In genomic region chr17:24736330-24737051, GRCm38 (mm10) we compare ENCODE assay signal across 8 mouse cellular contexts. TPM values are rescaled to one million over a fixed set of nuclear protein-coding genes. Genes with fewer than 3 reads are reported as not detected.
DNase-seq lines count a peak whose midpoint lies in the region; ATAC-seq and TF ChIP-seq lines count a peak whose summit lies in the region.

Gene Msrb1, plus strand, starts transcription at chr17:24736642.

- peak within 1 kb of the TSS; percentile 64 for H3K9ac ChIP-seq in hindbrain, postnatal 0 days (replicated peaks; ENCODE audit: low read length)

- intact Hi-C loops in gastrocnemius, adult 2 months (cut with DNase I): no loop called here
- intact Hi-C loops in left cerebral cortex, adult 2 months (cut with DNase I): no loop called here

- DNase-seq in ZHBTc4 (ENCODE audit: low read depth, low spot score): peak; percentile 100
- peak; percentile 98 for DNase-seq in gastrocnemius, adult 2 months
- peak; percentile 95 for DNase-seq in hindbrain, postnatal 0 days (ENCODE audit: low spot score)
- peak; percentile 86 to 91 for DNase-seq in left cerebral cortex, adult 2 months (ENCODE audit: extremely low spot score in 1 of 2, low spot score in 2 of 2)
- DNase-seq in right cerebral cortex, adult 2 months (ENCODE audit: low spot score in 2 of 2): peak; percentile 91 to 92
- peak; percentile 98 for DNase-seq in urinary bladder, postnatal 14 days (ENCODE audit: low spot score)

- H3K4me3 ChIP-seq in gastrocnemius, adult 2 months: peak within 1 kb of the TSS; percentile 89
- H3K4me3 ChIP-seq in hindbrain, postnatal 0 days (ENCODE audit: low read length): peak within 1 kb of the TSS; percentile 59
- H3K4me3 ChIP-seq in left cerebral cortex, adult 2 months: peak within 1 kb of the TSS; percentile 66

- H3K4me1 ChIP-seq in hindbrain, postnatal 0 days (ENCODE audit: insufficient read depth, low read length): 0 out of 2 replicates have a peak, but pooled peaks cover 5% of the 10 kb centered on the region

- H3K27ac ChIP-seq in gastrocnemius, adult 2 months: peak within 1 kb of the TSS; percentile 98
- H3K27ac ChIP-seq in hindbrain, postnatal 0 days: peak within 1 kb of the TSS; percentile 45; the same call in 1 of the 2 replicates
- H3K27ac ChIP-seq in left cerebral cortex, adult 2 months: peak within 1 kb of the TSS; percentile 80

- H3K4me2 ChIP-seq in hindbrain, postnatal 0 days (ENCODE audit: low read depth, low read length): peak within 1 kb of the TSS; percentile 95

- 3% methylated on average over 29 of the region's 29 CpGs for WGBS in hindbrain, postnatal 0 days

- H3K9me3 ChIP-seq in hindbrain, postnatal 0 days (ENCODE audit: low read length): no peaks in the 10 kb centered on the region

- peak; percentile 97 for ATAC-seq in common myeloid progenitor, adult 5-6 weeks (replicated peaks; ENCODE audit: low read depth, poor library complexity, severe bottlenecking)
- peak; percentile 96 for ATAC-seq in hindbrain, postnatal 0 days
- peak; percentile 86 for ATAC-seq in megakaryocyte, adult 5-6 weeks (ENCODE audit: poor library complexity, severe bottlenecking)

- no peak for TF ChIP-seq CTCF in gastrocnemius, adult 2 months (IDR thresholded peaks at IDR 0.05)
- no peak for TF ChIP-seq CTCF in hindbrain, postnatal 0 days (IDR thresholded peaks at IDR 0.05; ENCODE audit: low read depth)
- no peak for TF ChIP-seq CTCF in left cerebral cortex, adult 2 months (IDR thresholded peaks at IDR 0.05)

- no peaks in the 10 kb centered on the region for H3K27me3 ChIP-seq in hindbrain, postnatal 0 days (ENCODE audit: insufficient read depth, low read length)

- no peaks in the 10 kb centered on the region for H3K36me3 ChIP-seq in hindbrain, postnatal 0 days (ENCODE audit: insufficient read depth, low read length)

RNA-seq across cellular contexts. Expression of gene Msrb1, which starts in this region (rescaled TPM):
- 41.2 and 41.7 TPM in 2 replicates for total RNA-seq in common myeloid progenitor, adult 5-6 weeks (2017)
- 100 to 1,000 TPM; 165 to 220 TPM for total RNA-seq in gastrocnemius, adult 2 months (2021)
- 17.0 and 19.6 TPM in 2 replicates for total RNA-seq in hindbrain, postnatal 0 days (2014; rRNA removed)
- 22.7 and 25.5 TPM in 2 replicates for polyA plus RNA-seq in hindbrain, postnatal 0 days (2015; fragmentation: Nextera tagmentation; extraction: Ambion mirVana)
- total RNA-seq in left cerebral cortex, adult 2 months (2021): 10 to 100 TPM; 31.8 to 34.7 TPM
- 1,003 and 1,039 TPM in 2 replicates for total RNA-seq in megakaryocyte, adult 5-6 weeks (2015)
- 540 and 544 TPM in 2 replicates for total RNA-seq in megakaryocyte, adult 5-6 weeks (2017)

Comparison
In these comparisons a context has a peak if more than half of its experiments do, and no peak if none do; other contexts are left out.
1. Peak in every context shown above with its lines: DNase-seq, ATAC-seq, H3K4me3 ChIP-seq and H3K27ac ChIP-seq.
2. H3K27ac ChIP-seq: peak in every context shown above with its lines; median percentile 98 in gastrocnemius, adult 2 months; 80 in left cerebral cortex, adult 2 months; 45 in hindbrain, postnatal 0 days.